Mouse (Mus musculus): Measurements from ENCODE around the gene Runx2. TPM values are rescaled to one million over a fixed set of nuclear protein-coding genes. Genes with fewer than 3 reads are reported as not detected.

The Runx2 gene
- polyA plus RNA-seq, 1 experiment from 2014 or later, result 2.1 TPM

GRCm38 (mm10) chr17:44504794-44505317 lies 309.7 kb downstream of the Runx2 start:
- Histone ChIP-seq H3K4me3 (no peak overlapping the region), H3K9me3 (no peaks in the 10 kb centered on the region), H3K36me3 (no peaks in the 10 kb centered on the region), H3K4me1 (no peaks in the 10 kb centered on the region), H3K27me3 (ENCODE audit: insufficient read depth, poor library complexity, severe bottlenecking) (no peaks in the 10 kb centered on the region), H3K27ac (no peak overlapping the region)
- no peak for DNase-seq (ENCODE audit: low spot score)
- 86% methylated on average over 10 of the region's 10 CpGs for WGBS

- no peaks in the 10 kb centered on the region for H3K4me1 ChIP-seq
- no peaks in the 10 kb centered on the region for H3K36me3 ChIP-seq
- no peak overlapping the region for H3K27ac ChIP-seq
- H3K4me3 ChIP-seq, result no peak overlapping the region
- WGBS, result 89% methylated on average over 5 of the region's 5 CpGs
- H3K9me3 ChIP-seq, result no peaks in the 10 kb centered on the region
- H3K27me3 ChIP-seq (ENCODE audit: insufficient read depth, poor library complexity, severe bottlenecking), result no peaks in the 10 kb centered on the region
- no peak for DNase-seq (ENCODE audit: low spot score)
Measured at GRCm38 (mm10) chr17:44502176-44502575, 312.4 kb downstream of the Runx2 start.

- H3K4me1 ChIP-seq, result no peaks in the 10 kb centered on the region
- H3K27ac ChIP-seq, result no peak overlapping the region
- no peak for DNase-seq (ENCODE audit: low spot score)
- whole genome bisulfite sequencing, result 73% methylated on average over 11 of the region's 11 CpGs
- H3K36me3 ChIP-seq, result no peaks in the 10 kb centered on the region
- no peaks in the 10 kb centered on the region for H3K9me3 ChIP-seq
- H3K4me3 ChIP-seq, result no peak overlapping the region
- H3K27me3 ChIP-seq (ENCODE audit: insufficient read depth, poor library complexity, severe bottlenecking), result peaks cover 7% of the 10 kb centered on the region; the same call in 1 of the 2 replicates
Measured at GRCm38 (mm10) chr17:44500306-44500899, 314.2 kb downstream of the Runx2 start.

- no peak for DNase-seq (ENCODE audit: low spot score)
- Histone ChIP-seq H3K4me3 (no peak overlapping the region), H3K27me3 (ENCODE audit: insufficient read depth, poor library complexity, severe bottlenecking) (0 out of 2 replicates have a peak, but pooled peaks cover 7% of the 10 kb centered on the region), H3K9me3 (no peaks in the 10 kb centered on the region), H3K27ac (no peak overlapping the region), H3K4me1 (0 out of 2 replicates have a peak, but pooled peaks cover 3% of the 10 kb centered on the region), H3K36me3 (no peaks in the 10 kb centered on the region)
- whole genome bisulfite sequencing, result 50% methylated on average over 11 of the region's 11 CpGs
Measured at GRCm38 (mm10) chr17:44490164-44490794, 324.3 kb downstream of the Runx2 start.

- H3K4me3 ChIP-seq, result no peak overlapping the region
- H3K27me3 ChIP-seq (ENCODE audit: insufficient read depth, poor library complexity, severe bottlenecking), result 0 out of 2 replicates have a peak, but pooled peaks cover 7% of the 10 kb centered on the region
- H3K36me3 ChIP-seq, result no peaks in the 10 kb centered on the region
- 0 out of 2 replicates have a peak, but pooled peaks cover 3% of the 10 kb centered on the region for H3K4me1 ChIP-seq
- H3K9me3 ChIP-seq, result no peaks in the 10 kb centered on the region
- no peak overlapping the region for H3K27ac ChIP-seq
- 85% methylated on average over 6 of the region's 6 CpGs for WGBS
- no peak for DNase-seq (ENCODE audit: low spot score)
Measured at GRCm38 (mm10) chr17:44489346-44489745, 325.3 kb downstream of the Runx2 start.

GRCm38 (mm10) chr17:44487514-44488244 lies 326.9 kb downstream of the Runx2 start:
- no peak overlapping the region for H3K27ac ChIP-seq
- 0 out of 2 replicates have a peak, but pooled peaks cover 3% of the 10 kb centered on the region for H3K4me1 ChIP-seq
- no peak overlapping the region for H3K4me3 ChIP-seq
- H3K27me3 ChIP-seq (ENCODE audit: insufficient read depth, poor library complexity, severe bottlenecking), result 0 out of 2 replicates have a peak, but pooled peaks cover 2% of the 10 kb centered on the region
- H3K9me3 ChIP-seq, result no peaks in the 10 kb centered on the region
- H3K36me3 ChIP-seq, result no peaks in the 10 kb centered on the region
- 85% methylated on average over 10 of the region's 10 CpGs for WGBS
- DNase-seq (ENCODE audit: low spot score), result no peak

GRCm38 (mm10) chr17:44485337-44485736 lies 329.3 kb downstream of the Runx2 start:
- DNase-seq (ENCODE audit: low spot score), result no peak
- WGBS, result 80% methylated on average over 5 of the region's 5 CpGs
- Histone ChIP-seq H3K27ac (no peak overlapping the region), H3K4me3 (no peak overlapping the region), H3K36me3 (no peaks in the 10 kb centered on the region), H3K9me3 (no peaks in the 10 kb centered on the region), H3K4me1 (0 out of 2 replicates have a peak, but pooled peaks cover 3% of the 10 kb centered on the region), H3K27me3 (ENCODE audit: insufficient read depth, poor library complexity, severe bottlenecking) (no peaks in the 10 kb centered on the region)

- H3K27ac ChIP-seq, result no peak overlapping the region
- DNase-seq (ENCODE audit: low spot score), result no peak
- 52% methylated on average over 5 of the region's 5 CpGs for WGBS
- no peaks in the 10 kb centered on the region for H3K4me1 ChIP-seq
- no peaks in the 10 kb centered on the region for H3K27me3 ChIP-seq (ENCODE audit: insufficient read depth, poor library complexity, severe bottlenecking)
- H3K4me3 ChIP-seq, result no peak overlapping the region
- no peaks in the 10 kb centered on the region for H3K9me3 ChIP-seq
- no peaks in the 10 kb centered on the region for H3K36me3 ChIP-seq
Measured at GRCm38 (mm10) chr17:44479918-44480317, 334.7 kb downstream of the Runx2 start.

- WGBS, result 61% methylated on average over 4 of the region's 4 CpGs
- H3K4me1 ChIP-seq, result no peaks in the 10 kb centered on the region
- H3K4me3 ChIP-seq, result no peak overlapping the region
- no peaks in the 10 kb centered on the region for H3K36me3 ChIP-seq
- H3K27ac ChIP-seq, result no peak overlapping the region
- no peaks in the 10 kb centered on the region for H3K9me3 ChIP-seq
- no peaks in the 10 kb centered on the region for H3K27me3 ChIP-seq (ENCODE audit: insufficient read depth, poor library complexity, severe bottlenecking)
- DNase-seq (ENCODE audit: low spot score), result no peak
Measured at GRCm38 (mm10) chr17:44479491-44479890, 335.1 kb downstream of the Runx2 start.

- Histone ChIP-seq H3K9me3 (no peaks in the 10 kb centered on the region), H3K27ac (no peak overlapping the region), H3K36me3 (no peaks in the 10 kb centered on the region), H3K4me1 (no peaks in the 10 kb centered on the region), H3K4me3 (no peak overlapping the region), H3K27me3 (ENCODE audit: insufficient read depth, poor library complexity, severe bottlenecking) (0 out of 2 replicates have a peak, but pooled peaks cover 5% of the 10 kb centered on the region)
- no peak for DNase-seq (ENCODE audit: low spot score)
- WGBS, result 91% methylated on average over 8 of the region's 8 CpGs
Measured at GRCm38 (mm10) chr17:44475910-44476309, 338.7 kb downstream of the Runx2 start.

- Histone ChIP-seq H3K27me3 (ENCODE audit: insufficient read depth, poor library complexity, severe bottlenecking) (0 out of 2 replicates have a peak, but pooled peaks cover 5% of the 10 kb centered on the region), H3K4me3 (no peak overlapping the region), H3K36me3 (no peaks in the 10 kb centered on the region), H3K27ac (no peak overlapping the region), H3K4me1 (no peaks in the 10 kb centered on the region), H3K9me3 (no peaks in the 10 kb centered on the region)
- 87% methylated on average over 3 of the region's 3 CpGs for WGBS
- DNase-seq (ENCODE audit: low spot score), result no peak
Measured at GRCm38 (mm10) chr17:44474280-44474679, 340.3 kb downstream of the Runx2 start.

GRCm38 (mm10) chr17:44472695-44473094 lies 341.9 kb downstream of the Runx2 start:
- Histone ChIP-seq H3K4me3 (no peak overlapping the region), H3K4me1 (no peaks in the 10 kb centered on the region), H3K36me3 (no peaks in the 10 kb centered on the region), H3K27me3 (ENCODE audit: insufficient read depth, poor library complexity, severe bottlenecking) (0 out of 2 replicates have a peak, but pooled peaks cover 5% of the 10 kb centered on the region), H3K9me3 (no peaks in the 10 kb centered on the region), H3K27ac (no peak overlapping the region)
- 85% methylated on average over 7 of the region's 7 CpGs for WGBS
- DNase-seq (ENCODE audit: low spot score), result no peak

- H3K27me3 ChIP-seq (ENCODE audit: insufficient read depth, poor library complexity, severe bottlenecking), result no peaks in the 10 kb centered on the region
- H3K4me1 ChIP-seq, result no peaks in the 10 kb centered on the region
- H3K9me3 ChIP-seq, result no peaks in the 10 kb centered on the region
- H3K27ac ChIP-seq, result no peak overlapping the region
- DNase-seq (ENCODE audit: low spot score), result no peak
- 70% methylated on average over 4 of the region's 4 CpGs for WGBS
- no peaks in the 10 kb centered on the region for H3K36me3 ChIP-seq
- H3K4me3 ChIP-seq, result no peak overlapping the region
Measured at GRCm38 (mm10) chr17:44463679-44464078, 350.9 kb downstream of the Runx2 start.
